In the genomic region with DNA sequence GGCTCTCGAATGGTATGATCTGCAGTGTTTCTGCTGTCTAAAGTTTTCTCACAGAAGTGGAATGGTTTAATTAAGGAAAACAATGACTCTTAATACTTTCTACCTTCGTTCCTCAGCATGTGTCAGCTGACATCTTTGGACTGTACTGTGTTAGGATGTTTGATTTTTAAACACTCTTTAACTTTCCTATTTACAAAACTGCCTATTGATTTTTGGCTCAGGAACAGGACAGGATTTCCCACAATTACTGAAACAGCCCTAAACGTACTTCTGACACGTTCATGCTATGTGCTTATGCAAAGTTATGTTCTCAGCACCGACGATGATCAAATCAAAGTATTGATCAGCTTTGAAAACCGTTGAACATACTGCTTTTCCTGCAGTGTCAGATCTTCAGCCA, we compare ENCODE assay signal across 16 mouse cellular contexts.
DNase-seq lines count a peak whose midpoint lies in the region; ATAC-seq and TF ChIP-seq lines count a peak whose summit lies in the region.
"Had no signal": no experiment of that assay in that cellular context is flagged by ENCODE, and none has a peak within 500 bp of the region (broad histone marks: within the 10 kb centered on the region; RNA-seq: fewer than 3 reads in every experiment).

No protein-coding gene starts in this region.

- TF ChIP-seq EP300 in liver, postnatal 0 days (IDR thresholded peaks at IDR 0.05; ENCODE audit: low read depth) = peak; percentile 45; the same call in 1 of the 2 replicates

- peaks cover 16% of the 10 kb centered on the region for H3K4me1 ChIP-seq in liver, adult 2 months (ENCODE audit: control insufficient read depth, insufficient read depth, low read length)
- peaks cover 12% of the 10 kb centered on the region; the same call in 1 of the 2 replicates for H3K4me1 ChIP-seq in liver, embryonic 15.5 days (replicated peaks)
- no peaks in the 10 kb centered on the region for H3K4me1 ChIP-seq in liver, embryonic 12.5 days
- H3K4me1 ChIP-seq in liver, embryonic 16.5 days (ENCODE audit: control insufficient read depth, low read depth, low read length) = peaks cover 5% of the 10 kb centered on the region
- H3K4me1 ChIP-seq in liver, embryonic 11.5 days (replicated peaks; ENCODE audit: control insufficient read depth, insufficient read depth, low read length) = no peaks in the 10 kb centered on the region
- peaks cover 12% of the 10 kb centered on the region; the same call in 1 of the 2 replicates for H3K4me1 ChIP-seq in liver, postnatal 0 days (ENCODE audit: insufficient read depth)

- no peaks in the 10 kb centered on the region for H3K36me3 ChIP-seq in liver, adult 2 months (ENCODE audit: control insufficient read depth, insufficient read depth, low read length)
- no peaks in the 10 kb centered on the region for H3K36me3 ChIP-seq in liver, embryonic 15.5 days (replicated peaks)
- H3K36me3 ChIP-seq in liver, embryonic 12.5 days = no peaks in the 10 kb centered on the region
- H3K36me3 ChIP-seq in liver, embryonic 16.5 days (ENCODE audit: control insufficient read depth, insufficient read depth) = no peaks in the 10 kb centered on the region
- no peaks in the 10 kb centered on the region for H3K36me3 ChIP-seq in liver, embryonic 11.5 days (ENCODE audit: control insufficient read depth, insufficient read depth, low read length)
- no peaks in the 10 kb centered on the region for H3K36me3 ChIP-seq in liver, postnatal 0 days (replicated peaks; ENCODE audit: insufficient read depth, low read length)
- H3K36me3 ChIP-seq: G1E had no signal

- DNase-seq in liver, adult 2 months (ENCODE audit: extremely low read depth, low read depth, low spot score) = peak; percentile 93
- no peak for DNase-seq in liver
- no peak for DNase-seq in liver, embryonic 11.5 days (ENCODE audit: low spot score)
- no peak for DNase-seq in liver, postnatal 0 days
- DNase-seq in gastrocnemius, postnatal 14 days = no peak
- DNase-seq: adrenal gland, adult 8-10 months; B cell, adult 2 months; cerebellum, adult 11 months; cerebellum, adult 11-12 months had no signal

- no peak for TF ChIP-seq CTCF in liver, adult 2 months (IDR thresholded peaks at IDR 0.05; ENCODE audit: low read depth, low read length)
- TF ChIP-seq CTCF in liver, postnatal 0 days (IDR thresholded peaks at IDR 0.05; ENCODE audit: low read depth) = no peak

- H3K79me2 ChIP-seq in liver, adult 2 months (ENCODE audit: control insufficient read depth, insufficient read depth, low read length) = no peaks in the 10 kb centered on the region

- peak; percentile 50 for ATAC-seq in liver, embryonic 15.5 days (ENCODE audit: insufficient read depth)
- ATAC-seq in liver, embryonic 12.5 days = no peak
- peak; percentile 69 for ATAC-seq in liver, embryonic 16.5 days (ENCODE audit: low read depth)
- ATAC-seq in liver, embryonic 11.5 days (replicated peaks; ENCODE audit: low FRiP score) = no peak
- peak; percentile 82 for ATAC-seq in liver, postnatal 0 days
- ATAC-seq: activated CD4-positive, CD25-positive, alpha-beta regulatory T cell, adult 4 months; CD4-positive, CD25-positive, alpha-beta regulatory T cell, adult 4 months; Patski had no signal

- 26% methylated on average over 7 of the region's 7 CpGs for WGBS in liver, adult 2 months
- WGBS in liver, embryonic 15.5 days (ENCODE audit: insufficient replicate concordance) = 50% methylated on average over 7 of the region's 7 CpGs
- WGBS in liver, embryonic 12.5 days (ENCODE audit: insufficient replicate concordance) = 57% methylated on average over 7 of the region's 7 CpGs
- WGBS in liver, embryonic 16.5 days (ENCODE audit: insufficient replicate concordance) = 52% methylated on average over 7 of the region's 7 CpGs
- WGBS in liver, embryonic 11.5 days = 62% methylated on average over 7 of the region's 7 CpGs
- WGBS in liver, postnatal 0 days (ENCODE audit: insufficient replicate concordance) = 52% methylated on average over 7 of the region's 7 CpGs

- no peaks in the 10 kb centered on the region for H3K27me3 ChIP-seq in liver, adult 2 months (ENCODE audit: control insufficient read depth, insufficient read depth, low read length)
- H3K27me3 ChIP-seq in liver, embryonic 15.5 days = no peaks in the 10 kb centered on the region
- H3K27me3 ChIP-seq in liver, embryonic 12.5 days (replicated peaks) = no peaks in the 10 kb centered on the region
- H3K27me3 ChIP-seq in liver, embryonic 16.5 days (ENCODE audit: control insufficient read depth, insufficient read depth, low read depth, low read length) = no peaks in the 10 kb centered on the region
- H3K27me3 ChIP-seq in liver, embryonic 11.5 days (replicated peaks; ENCODE audit: control insufficient read depth, insufficient read depth, low read length) = no peaks in the 10 kb centered on the region; the same call in 1 of the 2 replicates
- H3K27me3 ChIP-seq in liver, postnatal 0 days (ENCODE audit: insufficient read depth, low read length) = no peaks in the 10 kb centered on the region

- H3K9ac ChIP-seq in liver, adult 2 months (ENCODE audit: low read depth, low read length) = no peak overlapping the region
- H3K9ac ChIP-seq in liver, embryonic 15.5 days = no peak overlapping the region
- no peak overlapping the region for H3K9ac ChIP-seq in liver, embryonic 12.5 days
- no peak overlapping the region for H3K9ac ChIP-seq in liver, embryonic 16.5 days (ENCODE audit: low read depth, low read length)
- no peak overlapping the region for H3K9ac ChIP-seq in liver, embryonic 11.5 days (ENCODE audit: low read depth, low read length)
- no peak overlapping the region for H3K9ac ChIP-seq in liver, postnatal 0 days (replicated peaks)

- no peak overlapping the region for H3K4me2 ChIP-seq in liver, embryonic 15.5 days
- H3K4me2 ChIP-seq in liver, embryonic 12.5 days = no peak overlapping the region
- no peak overlapping the region for H3K4me2 ChIP-seq in liver, embryonic 16.5 days (ENCODE audit: low read depth, low read length)
- no peak overlapping the region for H3K4me2 ChIP-seq in liver, embryonic 11.5 days
- H3K4me2 ChIP-seq in liver, postnatal 0 days (ENCODE audit: low read depth, low read length) = peak overlapping the region; percentile 11; the same call in 1 of the 2 replicates

- no peak overlapping the region; the same call in 1 of the 2 replicates for H3K27ac ChIP-seq in liver, adult 2 months (replicated peaks; ENCODE audit: insufficient read depth, low read depth, low read length)
- 0 out of 2 replicates have a peak overlapping the region, but pooled peaks have one; percentile 33 for H3K27ac ChIP-seq in liver, embryonic 15.5 days (replicated peaks)
- no peak overlapping the region for H3K27ac ChIP-seq in liver, embryonic 12.5 days
- H3K27ac ChIP-seq in liver, embryonic 16.5 days (ENCODE audit: low read length) = peak overlapping the region; percentile 44; the same call in 1 of the 2 replicates
- H3K27ac ChIP-seq in liver, embryonic 11.5 days (ENCODE audit: low read depth, low read length) = no peak overlapping the region
- H3K27ac ChIP-seq in liver, postnatal 0 days (ENCODE audit: low read depth) = no peak overlapping the region

- intact Hi-C loops in gastrocnemius, postnatal 14 days (cut with DNase I; ENCODE audit: low total_unique reads) = no loop called here

- TF ChIP-seq POLR2A in liver, adult 2 months (IDR thresholded peaks at IDR 0.05; ENCODE audit: extremely low read depth, insufficient read depth, low read length) = no peak

- no peak overlapping the region for H3K4me3 ChIP-seq in liver, adult 2 months (ENCODE audit: insufficient read depth, low read depth, low read length)
- no peak overlapping the region for H3K4me3 ChIP-seq in liver, embryonic 15.5 days (replicated peaks)
- no peak overlapping the region for H3K4me3 ChIP-seq in liver, embryonic 12.5 days
- H3K4me3 ChIP-seq in liver, embryonic 16.5 days (ENCODE audit: low read depth, low read length) = no peak overlapping the region
- H3K4me3 ChIP-seq in liver, embryonic 11.5 days (ENCODE audit: low read depth, low read length) = no peak overlapping the region
- no peak overlapping the region for H3K4me3 ChIP-seq in liver, postnatal 0 days (ENCODE audit: low read depth, low read length)

- H3K9me3 ChIP-seq in liver, embryonic 15.5 days (replicated peaks) = no peaks in the 10 kb centered on the region
- H3K9me3 ChIP-seq in liver, embryonic 12.5 days (replicated peaks) = no peaks in the 10 kb centered on the region
- H3K9me3 ChIP-seq in liver, embryonic 16.5 days (replicated peaks; ENCODE audit: control insufficient read depth, low read length) = no peaks in the 10 kb centered on the region
- no peaks in the 10 kb centered on the region for H3K9me3 ChIP-seq in liver, embryonic 11.5 days (ENCODE audit: control insufficient read depth, low read length)
- no peaks in the 10 kb centered on the region for H3K9me3 ChIP-seq in liver, postnatal 0 days (ENCODE audit: low read length)
- H3K9me3 ChIP-seq: G1E had no signal

Comparison
In these comparisons a context has a peak if more than half of its experiments do, and no peak if none do; other contexts are left out.
1. H3K27ac ChIP-seq: peak in liver, embryonic 15.5 days (single experiment) and liver, embryonic 16.5 days (single experiment); none in liver, adult 2 months (single experiment), liver, embryonic 12.5 days (single experiment), liver, embryonic 11.5 days (single experiment) and liver, postnatal 0 days (single experiment).
2. ATAC-seq: peak in liver, embryonic 15.5 days (single experiment), liver, embryonic 16.5 days (single experiment) and liver, postnatal 0 days (single experiment); none in liver, embryonic 12.5 days (single experiment) and liver, embryonic 11.5 days (single experiment).